Mouse (Mus musculus) heart, postnatal 0 days (tissue): ENCODE measurements around the gene Cit.

ENCODE experiments used
- CTCF ChIP-seq: IDR thresholded peaks from 2 replicates; pipeline ENCODE4 v1.5.1; 2016; ENCODE audit warnings: antibody characterized with exemption, control low read depth, low read depth
- EP300 ChIP-seq: IDR thresholded peaks from 2 replicates; pipeline ENCODE4 v1.6.1; 2016; ENCODE audit warnings: antibody characterized with exemption, low read depth

DNA sequence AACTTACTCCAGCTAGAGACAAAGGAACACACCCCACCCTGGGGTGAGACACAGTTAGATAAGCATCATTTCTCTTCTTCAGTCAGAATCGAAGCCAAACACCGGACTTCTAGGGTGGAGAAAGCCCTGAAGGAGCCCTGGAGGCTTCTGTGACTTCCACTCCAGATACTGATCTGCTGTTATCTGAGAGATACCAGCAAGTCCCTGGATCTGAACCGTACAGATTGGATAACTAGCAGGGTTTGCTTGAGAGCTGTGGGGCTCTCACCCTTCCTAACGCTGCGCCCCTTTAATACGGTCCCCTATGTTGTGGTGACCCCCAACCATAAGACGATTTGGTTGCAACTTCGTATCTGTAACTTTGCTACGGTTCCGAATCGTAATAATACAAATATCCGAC is 177.1 kb downstream of the Cit start:
- TF ChIP-seq EP300 (no peak), CTCF (no peak)
